Mouse (Mus musculus) cortical plate, adult 2 months (tissue): ENCODE results near the gene Vmn2r88.
"Not testable (repeated sequence)": the region's sequence is repeated elsewhere in the genome, so short reads cannot be mapped to it uniquely, and the experiment has no call there.

Source experiments
- CTCF ChIP-seq: fragments of 200-500 bp; IDR thresholded peaks from 2 replicates; pipeline ENCODE4 v1.5.1; 2011; ENCODE audit warnings: mild to moderate bottlenecking, control low read depth, low read length; ENCODE audit not compliant: insufficient read depth; ENCODE audit errors: extremely low read depth
- POLR2A ChIP-seq: fragments of 200-500 bp; IDR thresholded peaks from 2 replicates; pipeline ENCODE4 v1.6.1; 2011; ENCODE audit warnings: mild to moderate bottlenecking, low read length, control low read depth; ENCODE audit not compliant: insufficient read depth; ENCODE audit errors: extremely low read depth

- not testable (repeated sequence) for TF ChIP-seq CTCF, POLR2A
Measured at GRCm38 (mm10) chr14:51430138-51430537, 19.5 kb downstream of the Vmn2r88 start.
